ENCODE assay signal across 8 mouse cellular contexts in the genomic region with DNA sequence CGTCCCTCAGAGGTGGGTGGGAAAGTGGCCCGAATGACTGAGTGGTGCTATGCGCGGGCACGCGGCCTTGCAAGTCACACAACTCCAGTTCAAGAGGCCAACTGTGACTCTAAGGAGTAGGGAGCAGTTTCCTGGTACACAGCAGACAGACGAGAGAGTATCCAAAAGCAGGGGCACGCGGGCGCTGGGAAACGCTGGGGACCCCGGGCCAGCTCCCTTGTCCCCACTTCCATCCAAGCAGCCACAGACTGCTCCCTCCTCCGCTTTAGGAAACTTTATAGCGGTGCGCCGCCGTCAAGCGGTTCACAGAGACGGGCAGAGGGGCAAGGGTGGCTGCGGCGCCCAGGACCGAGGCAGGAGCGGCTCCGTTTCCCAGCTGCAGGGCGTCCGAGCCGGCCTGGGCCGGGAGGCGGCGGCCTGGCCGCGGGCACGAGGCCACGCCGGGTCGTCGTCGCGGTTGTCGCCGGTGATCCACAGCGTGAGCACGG. TPM values are rescaled to one million over a fixed set of nuclear protein-coding genes. Genes with fewer than 3 reads are reported as not detected.
DNase-seq lines count a peak whose midpoint lies in the region; ATAC-seq lines count a peak whose summit lies in the region.
"Had no signal": no experiment of that assay in that cellular context is flagged by ENCODE, and none has a peak within 500 bp of the region (broad histone marks: within the 10 kb centered on the region; RNA-seq: fewer than 3 reads in every experiment).

No protein-coding gene starts in this region.

- 1% methylated on average over 43 of the region's 43 CpGs for WGBS in neural tube, embryonic 11.5 days
- WGBS in heart, embryonic 15.5 days, result 3% methylated on average over 43 of the region's 43 CpGs
- WGBS in liver, embryonic 13.5 days (ENCODE audit: insufficient replicate concordance), result 2% methylated on average over 43 of the region's 43 CpGs

- no peak for ATAC-seq in neural tube, embryonic 11.5 days (ENCODE audit: insufficient read depth, low FRiP score, low TSS enrichment)
- ATAC-seq in heart, embryonic 15.5 days (replicated peaks; ENCODE audit: insufficient number of reproducible peaks, insufficient read depth, low FRiP score, low read depth), result no peak
- no peak for ATAC-seq in liver, embryonic 13.5 days (ENCODE audit: low read depth)

- H3K4me1 ChIP-seq in neural tube, embryonic 11.5 days (ENCODE audit: control insufficient read depth, insufficient read depth, low read length), result peaks cover 15% of the 10 kb centered on the region; the same call in 1 of the 2 replicates
- peaks cover 17% of the 10 kb centered on the region for H3K4me1 ChIP-seq in heart, embryonic 15.5 days (replicated peaks)
- H3K4me1 ChIP-seq in liver, embryonic 13.5 days (replicated peaks), result no peaks in the 10 kb centered on the region

- H3K4me3 ChIP-seq in neural tube, embryonic 11.5 days (ENCODE audit: low read depth, low read length), result peak overlapping the region; percentile 47
- H3K4me3 ChIP-seq in heart, embryonic 15.5 days, result peak overlapping the region; percentile 54
- peak overlapping the region; percentile 40 for H3K4me3 ChIP-seq in liver, embryonic 13.5 days (replicated peaks)

- no peak overlapping the region for H3K27ac ChIP-seq in neural tube, embryonic 11.5 days (ENCODE audit: low read depth, low read length)
- no peak overlapping the region for H3K27ac ChIP-seq in heart, embryonic 15.5 days
- no peak overlapping the region for H3K27ac ChIP-seq in liver, embryonic 13.5 days

- H3K4me2 ChIP-seq in neural tube, embryonic 11.5 days (ENCODE audit: low read depth), result peak overlapping the region; percentile 99
- peak overlapping the region; percentile 94 for H3K4me2 ChIP-seq in heart, embryonic 15.5 days
- H3K4me2 ChIP-seq in liver, embryonic 13.5 days, result peak overlapping the region; percentile 62

- peaks cover 35% of the 10 kb centered on the region for H3K27me3 ChIP-seq in neural tube, embryonic 11.5 days (ENCODE audit: control insufficient read depth, insufficient read depth, low read length)
- peaks cover 95% of the 10 kb centered on the region for H3K27me3 ChIP-seq in heart, embryonic 15.5 days
- H3K27me3 ChIP-seq in liver, embryonic 13.5 days, result peaks cover 96% of the 10 kb centered on the region

- DNase-seq in neural tube, embryonic 11.5 days (ENCODE audit: low spot score), result peak; percentile 43
- DNase-seq in neural tube, embryonic 10.5 days (ENCODE audit: extremely low spot score, low spot score), result no peak
- no peak for DNase-seq in liver, embryonic 13.5 days
- no peak for DNase-seq in retina, embryonic 14.5 days (ENCODE audit: low spot score)
- no peak for DNase-seq in ovary, postnatal 36 days (ENCODE audit: low spot score)
- no peak for DNase-seq in adrenal gland, adult (ENCODE audit: inconsistent age in 2 of 2, low spot score in 1 of 2)

- peak overlapping the region; percentile 64 for H3K9ac ChIP-seq in neural tube, embryonic 11.5 days (ENCODE audit: low read length)
- H3K9ac ChIP-seq in heart, embryonic 15.5 days, result peak overlapping the region; percentile 25; the same call in 1 of the 2 replicates
- H3K9ac ChIP-seq in liver, embryonic 13.5 days, result no peak overlapping the region

- H3K36me3 ChIP-seq in neural tube, embryonic 11.5 days (ENCODE audit: control insufficient read depth, insufficient read depth, low read length), result no peaks in the 10 kb centered on the region
- H3K36me3 ChIP-seq in heart, embryonic 15.5 days, result no peaks in the 10 kb centered on the region
- H3K36me3 ChIP-seq in liver, embryonic 13.5 days, result no peaks in the 10 kb centered on the region

- no peaks in the 10 kb centered on the region for H3K9me3 ChIP-seq in neural tube, embryonic 11.5 days (ENCODE audit: control insufficient read depth, low read length)
- no peaks in the 10 kb centered on the region for H3K9me3 ChIP-seq in heart, embryonic 15.5 days (replicated peaks)
- H3K9me3 ChIP-seq in liver, embryonic 13.5 days (replicated peaks), result no peaks in the 10 kb centered on the region

RNA-seq across cellular contexts. Expression of a gene that starts 1.1 kb away (rescaled TPM):
- polyA plus RNA-seq in neural tube, embryonic 11.5 days (2014; fragmentation: Nextera tagmentation; extraction: Ambion mirVana), result not detected in 2 replicates
- not detected in 2 replicates for polyA plus RNA-seq in heart, embryonic 15.5 days (2015; fragmentation: Nextera tagmentation; extraction: Ambion mirVana)
- not detected in 2 replicates for polyA plus RNA-seq in liver, embryonic 13.5 days (2015; fragmentation: Nextera tagmentation; extraction: Ambion mirVana)
- polyA plus RNA-seq: frontal cortex, adult 2 months had no signal

RNA-seq across cellular contexts. Expression of a gene that starts 32.3 kb away (rescaled TPM):
- polyA plus RNA-seq in neural tube, embryonic 11.5 days (2014; fragmentation: Nextera tagmentation; extraction: Ambion mirVana), result 1.6 and 1.7 TPM in 2 replicates
- 0.03 and 0.10 TPM in 2 replicates for polyA plus RNA-seq in heart, embryonic 15.5 days (2015; fragmentation: Nextera tagmentation; extraction: Ambion mirVana)
- polyA plus RNA-seq in liver, embryonic 13.5 days (2015; fragmentation: Nextera tagmentation; extraction: Ambion mirVana), result 0.13 and 0.17 TPM in 2 replicates
